Mouse (Mus musculus) erythroid progenitor cell, adult 5-6 weeks (primary cell): ENCODE results near the gene Bms1. TPM values are rescaled to one million over a fixed set of nuclear protein-coding genes. Genes with fewer than 3 reads are reported as not detected.

Source experiments
- ATAC-seq: replicated peaks from 2 replicates; pipeline ENCODE4 v1.8.0; 2016; ENCODE audit warnings: moderate number of reproducible peaks, mild to moderate bottlenecking, moderate TSS enrichment, inconsistent platforms; ENCODE audit not compliant: poor library complexity, low FRiP score, severe bottlenecking
- total RNA-seq, 2 experiments: library from RNA; stranded (forward) in 1 of 2; stranded (reverse) in 1 of 2; fragments of 150-400 nt in 1 of 2; fragments of 186-747, 209-891 nt in 1 of 2; gene quantifications; 2 replicates each; pipeline versions ENCODE4 v1.2.3 to v1.2.4; 2015 to 2017; ENCODE audit warnings: low replicate concordance in 2 of 2

Bms1 gene
- total RNA-seq (2015; ENCODE audit: low replicate concordance), result 11.9 and 18.0 TPM in 2 replicates
- 17.6 and 20.0 TPM in 2 replicates for total RNA-seq (2017; ENCODE audit: low replicate concordance)

GRCm38 (mm10) chr6:118419050-118419920 lies at the start of gene Bms1:
Gene Bms1, minus strand, starts transcription at chr6:118419474.
- ATAC-seq, result peak; percentile 95

GRCm38 (mm10) chr6:118462069-118462705 lies 42.9 kb upstream of the Bms1 start:
- ATAC-seq, result no peak

GRCm38 (mm10) chr6:118457726-118458125 lies 38.5 kb upstream of the Bms1 start:
- no peak for ATAC-seq

DNA sequence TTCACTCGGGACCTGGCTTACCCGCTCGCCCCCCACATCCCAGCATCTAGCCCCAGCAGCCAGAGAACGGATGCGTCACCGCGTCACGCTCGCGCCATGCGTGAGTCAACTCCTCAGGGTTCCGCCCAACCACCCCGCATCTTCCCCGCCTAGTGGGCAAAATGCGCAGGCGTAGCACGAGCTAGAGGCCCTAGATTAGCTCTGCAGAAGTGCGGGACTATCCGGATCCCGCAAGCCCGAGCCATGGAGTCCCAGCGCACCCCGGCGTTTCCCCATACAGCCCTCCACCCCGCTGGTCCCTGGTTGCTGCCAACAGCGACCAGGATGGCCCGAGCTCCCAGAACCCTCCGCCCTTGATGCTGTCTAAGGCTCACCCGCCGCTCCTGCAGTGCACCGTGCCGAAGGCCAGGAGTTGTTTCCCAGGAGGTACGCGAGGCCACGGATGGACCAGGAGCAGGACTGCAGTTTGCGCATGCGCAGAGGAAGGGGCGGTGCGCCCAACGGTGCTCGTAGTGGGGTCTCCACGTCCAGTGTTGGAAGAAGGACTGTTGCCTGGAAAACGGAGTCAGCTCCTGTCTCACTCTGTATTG lies 35.9 kb upstream of the Bms1 start, which contains the start of gene Zfp248:
Gene Zfp248 (minus strand): TSS at position 487 of the 590 bp plus-strand sequence.
- peak; percentile 73 for ATAC-seq

DNA sequence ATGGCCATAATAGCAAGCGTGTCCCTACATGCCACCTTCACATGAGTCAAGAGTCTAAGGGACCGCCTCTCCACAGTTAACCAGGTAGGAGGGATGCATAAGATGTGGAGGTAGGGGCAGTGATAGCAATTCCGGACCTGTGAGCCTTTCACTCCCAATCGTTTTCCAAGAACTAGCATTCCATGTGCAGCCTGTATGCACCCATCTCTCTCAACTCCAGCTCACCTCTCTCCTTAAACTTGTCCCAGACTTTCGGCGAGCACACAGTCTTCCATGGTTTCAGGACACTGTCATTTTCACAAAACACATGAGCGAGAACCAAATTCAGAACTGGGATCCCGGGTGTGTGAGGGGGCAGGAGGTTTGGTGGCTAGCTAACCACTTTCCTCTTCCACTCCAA lies 35.2 kb upstream of the Bms1 start:
- ATAC-seq, result no peak

DNA sequence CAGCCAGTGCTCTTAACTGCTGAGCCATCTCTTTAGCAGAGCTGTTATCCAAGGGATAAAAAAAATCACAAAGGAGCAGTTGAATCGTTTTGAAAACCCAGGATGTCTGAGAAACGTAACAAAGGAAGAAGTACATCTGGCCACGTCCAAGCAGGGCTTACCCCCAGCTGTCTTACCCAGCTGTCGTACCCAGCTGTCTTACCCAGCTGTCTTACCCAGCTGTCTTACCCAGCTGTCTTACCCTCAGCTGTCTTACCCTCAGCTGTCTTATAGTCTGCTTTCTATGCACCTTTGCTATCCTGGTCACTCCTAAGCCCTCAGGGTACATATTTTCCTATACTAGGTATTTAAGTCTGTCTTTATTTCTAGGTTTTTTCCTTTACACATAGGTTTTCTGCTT lies 12.2 kb upstream of the Bms1 start:
- ATAC-seq, result no peak

DNA sequence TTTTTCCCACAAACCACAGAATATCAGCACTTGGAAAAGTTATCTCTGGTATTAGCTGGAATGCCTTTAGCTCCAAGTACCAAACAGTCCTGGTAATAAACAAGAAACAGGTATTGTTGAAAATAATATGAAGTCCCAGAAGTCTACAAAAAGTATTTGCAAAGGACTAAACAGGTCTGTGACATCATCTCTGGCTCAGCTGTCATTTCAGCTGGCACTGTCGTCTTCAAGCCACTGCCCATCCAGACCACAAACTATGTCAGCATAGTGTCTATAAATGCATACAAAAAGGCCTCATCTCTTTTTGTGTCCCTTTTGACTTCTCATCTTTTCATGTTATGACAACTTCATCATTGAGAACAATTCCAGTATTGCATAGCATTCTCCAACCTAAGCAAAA lies 7.4 kb upstream of the Bms1 start:
- no peak for ATAC-seq

DNA sequence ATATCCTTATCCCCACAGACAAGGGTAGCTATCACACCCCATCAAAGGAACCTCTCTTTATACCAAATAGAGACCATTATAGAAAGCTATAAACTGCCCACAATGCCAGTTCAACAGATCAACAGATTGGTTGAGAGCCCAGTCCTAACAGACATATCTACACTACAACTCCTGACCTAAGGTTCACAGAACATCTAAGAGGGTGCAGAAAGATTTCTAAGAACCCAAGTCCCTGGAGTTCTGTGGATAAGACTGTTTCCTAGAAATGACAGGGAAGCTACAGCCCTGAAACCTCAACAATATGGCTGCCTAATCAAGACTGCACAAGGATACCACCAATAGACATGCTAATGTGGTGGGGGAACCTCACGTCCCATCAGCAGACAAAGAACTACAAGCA lies 8.8 kb downstream of the Bms1 start:
- ATAC-seq, result no peak

- no peak for ATAC-seq
Observed at GRCm38 (mm10) chr6:118408510-118408909, 10.8 kb downstream of the Bms1 start.

GRCm38 (mm10) chr6:118406421-118406820 lies 12.9 kb downstream of the Bms1 start:
- ATAC-seq, result no peak

GRCm38 (mm10) chr6:118390746-118391145 lies 28.5 kb downstream of the Bms1 start:
- no peak for ATAC-seq

DNA sequence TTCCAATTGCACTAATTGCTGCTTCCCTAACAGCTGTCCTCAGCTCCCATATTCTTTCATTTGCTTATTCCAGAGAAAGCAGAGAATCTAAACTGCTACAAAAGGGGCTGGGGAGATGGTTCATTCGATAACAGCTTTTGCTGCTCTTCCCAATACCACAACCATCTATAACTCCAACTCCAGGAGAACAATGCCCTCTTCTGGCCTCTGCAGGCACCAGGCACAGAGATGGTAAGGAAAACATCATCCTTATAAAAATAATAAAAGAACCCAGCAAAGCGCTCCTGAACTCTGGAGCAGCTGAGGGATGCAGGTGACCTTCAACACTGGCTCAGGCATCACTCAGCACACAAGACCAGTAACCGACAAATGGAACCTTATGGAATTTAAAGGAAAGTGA lies 33.3 kb downstream of the Bms1 start:
- ATAC-seq, result no peak

DNA sequence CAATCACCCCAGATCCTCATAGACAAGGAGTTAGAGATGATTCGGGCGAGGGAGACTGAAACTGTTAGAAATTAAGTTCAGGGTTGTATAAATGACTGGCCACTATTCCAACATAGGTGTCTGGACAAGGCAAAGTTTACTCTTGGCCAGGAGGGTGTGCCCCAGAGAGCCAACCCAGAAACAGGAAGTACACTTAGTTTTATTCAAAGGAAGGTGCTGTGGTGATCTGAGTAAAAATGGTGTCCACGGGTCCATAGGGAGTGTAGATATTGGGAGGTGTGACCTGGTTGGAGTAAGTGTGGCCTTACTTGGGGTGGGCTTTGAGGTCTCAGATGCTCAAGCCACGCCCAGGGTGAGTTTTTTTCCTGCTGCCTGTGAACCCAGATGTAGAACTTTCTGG lies 38.0 kb downstream of the Bms1 start:
- ATAC-seq, result no peak

GRCm38 (mm10) chr6:118380630-118381029 lies 38.6 kb downstream of the Bms1 start:
- ATAC-seq, result no peak

DNA sequence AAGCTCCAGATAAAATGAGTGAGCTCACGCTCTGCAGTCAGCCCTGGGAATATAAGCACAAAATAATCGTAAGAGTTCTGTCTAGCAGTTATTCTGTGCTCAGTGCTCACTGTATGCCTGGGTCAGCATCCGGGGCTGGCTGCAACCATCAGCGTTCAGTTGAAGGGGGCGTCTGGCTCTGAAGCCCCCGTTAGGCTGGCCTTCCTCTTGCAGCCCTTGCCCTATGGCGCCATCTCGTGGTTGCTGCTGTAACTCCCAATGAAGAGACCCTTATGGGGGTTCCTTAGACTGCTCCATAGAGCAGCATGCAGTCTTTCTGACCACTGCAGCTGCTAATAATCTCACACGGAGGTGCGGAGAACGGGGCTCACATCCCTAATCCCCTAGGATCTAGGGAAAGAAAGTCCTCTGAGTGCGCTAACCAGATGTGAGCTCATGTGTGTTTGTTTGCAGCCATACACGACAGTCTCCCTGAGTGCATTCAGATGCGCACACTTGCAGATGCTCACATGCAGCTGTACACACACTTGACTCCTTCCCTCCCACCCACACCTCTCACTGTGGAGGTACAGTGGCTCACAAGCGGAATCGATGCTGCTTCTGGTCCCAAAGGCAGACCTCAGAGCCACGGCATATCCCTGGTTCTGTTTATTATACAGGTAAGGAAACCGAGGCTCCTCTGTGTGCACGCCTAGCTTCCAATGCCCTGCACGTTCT lies 39.7 kb downstream of the Bms1 start:
- no peak for ATAC-seq

DNA sequence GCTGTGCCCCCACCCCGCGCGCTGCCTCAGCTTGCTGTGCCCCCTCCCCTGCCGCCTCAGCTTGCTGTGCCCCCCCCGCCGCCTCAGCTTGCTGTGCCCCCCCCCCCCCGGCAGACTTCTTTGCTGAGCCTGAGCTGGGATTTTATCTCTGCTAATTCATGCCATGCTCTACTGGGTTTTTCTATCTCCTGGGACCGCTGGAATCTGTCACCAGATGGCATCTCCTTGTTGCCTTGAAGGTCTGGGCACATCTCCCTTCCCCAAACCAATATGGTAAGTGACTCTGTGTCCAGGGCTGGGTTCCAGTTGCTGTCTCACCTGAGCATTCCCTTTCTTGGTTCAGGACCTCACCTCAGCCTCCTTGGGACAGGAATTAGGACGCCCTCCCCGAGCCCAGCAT lies 41.7 kb downstream of the Bms1 start:
- ATAC-seq, result no peak

DNA sequence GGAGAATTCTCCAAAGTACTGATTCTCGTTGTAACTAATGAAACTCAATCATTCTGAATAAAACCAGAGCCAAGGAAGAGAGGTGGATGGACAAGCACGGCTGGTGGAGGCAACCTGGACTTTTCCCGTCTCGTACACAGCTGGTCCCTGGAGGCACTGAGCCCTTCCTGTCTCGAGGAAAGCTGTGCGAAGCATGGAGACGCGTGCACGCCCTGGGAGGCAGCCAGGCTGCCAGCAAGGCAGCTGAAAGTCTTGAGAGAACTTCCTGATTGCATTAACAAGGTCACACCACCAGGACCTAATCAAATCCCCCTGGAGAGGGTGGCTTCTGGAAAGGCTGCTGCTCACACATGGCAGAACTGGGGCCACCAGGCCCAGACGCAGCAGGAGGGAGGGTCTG lies 43.3 kb downstream of the Bms1 start:
- ATAC-seq, result no peak

GRCm38 (mm10) chr6:118375457-118375856 lies 43.8 kb downstream of the Bms1 start:
- no peak for ATAC-seq

- ATAC-seq, result no peak
Observed at GRCm38 (mm10) chr6:118375026-118375425, 44.2 kb downstream of the Bms1 start.

GRCm38 (mm10) chr6:118373294-118373693 lies 46.0 kb downstream of the Bms1 start:
- ATAC-seq, result no peak
